Mouse (Mus musculus) midbrain, embryonic 14.5 days (tissue): ENCODE measurements around the gene 1700061G19Rik. TPM values are rescaled to one million over a fixed set of nuclear protein-coding genes. Genes with fewer than 3 reads are reported as not detected.
"Not testable (repeated sequence)": the region's sequence is repeated elsewhere in the genome, so short reads cannot be mapped to it uniquely, and the experiment has no call there.

Experiments used
- ATAC-seq: fragments of 200-750 bp; cut with Nextera tagmentation; 2 replicates; pipeline ENCODE4 v1.8.0; 2017; ENCODE audit warnings: moderate number of reproducible peaks, moderate library complexity; ENCODE audit not compliant: low FRiP score, low TSS enrichment
- DNase-seq: peaks from one replicate; pipeline ENCODE4 v3.0.0-alpha.2; 2015
- H3K27ac ChIP-seq: fragments of 300-500 bp; sonication (generic); replicated peaks from 2 replicates; pipeline ENCODE4 v1.5.1; 2014; ENCODE audit warnings: mild to moderate bottlenecking, low read depth, low read length, moderate library complexity
- H3K27me3 ChIP-seq: fragments of 300-500 bp; sonication (generic); 2 replicates; pipeline ENCODE4 v1.6.1; 2014; ENCODE audit warnings: low read length, control low read depth, mixed read lengths; ENCODE audit not compliant: control insufficient read depth, insufficient read depth
- H3K36me3 ChIP-seq: fragments of 300-500 bp; sonication (generic); 2 replicates; pipeline ENCODE4 v1.6.1; 2014; ENCODE audit warnings: low read length, control low read depth; ENCODE audit not compliant: control insufficient read depth, insufficient read depth
- H3K4me1 ChIP-seq: fragments of 300-500 bp; sonication (generic); 2 replicates; pipeline ENCODE4 v1.6.1; 2014; ENCODE audit warnings: mild to moderate bottlenecking, antibody characterized with exemption, low read length, control low read depth; ENCODE audit not compliant: control insufficient read depth, insufficient read depth
- H3K4me2 ChIP-seq: fragments of 300-500 bp; sonication (generic); 2 replicates; pipeline ENCODE4 v1.6.1; 2014; ENCODE audit warnings: mild to moderate bottlenecking, low read length, moderate library complexity
- H3K4me3 ChIP-seq: fragments of 300-500 bp; sonication (generic); replicated peaks from 2 replicates; pipeline ENCODE4 v1.5.1; 2014; ENCODE audit warnings: low read depth, low read length
- H3K9ac ChIP-seq: fragments of 300-500 bp; sonication (generic); replicated peaks from 2 replicates; pipeline ENCODE4 v1.6.1; 2014; ENCODE audit warnings: mild to moderate bottlenecking, low read length, moderate library complexity
- H3K9me3 ChIP-seq: fragments of 300-500 bp; sonication (generic); 2 replicates; pipeline ENCODE4 v1.6.1; 2016; ENCODE audit warnings: low read length, control low read depth, mixed read lengths; ENCODE audit not compliant: control insufficient read depth
- WGBS: fragments of 180-500 bp; shearing (Covaris S2); extraction: QIAGEN DNeasy Blood & Tissue Kit; methylation state at CpG from one replicate; pipeline ENCODE4 v1.1.7; 2014; 5-methylcytosine and 5-hydroxymethylcytosine counted together
- polyA plus RNA-seq: library from polyadenylated mRNA; unstranded; fragments of >200 nt; fragmentation: Nextera tagmentation; extraction: Ambion mirVana; gene quantifications from 2 replicates; pipeline ENCODE4 v1.2.1, GENCODE M21; 2014

The 1700061G19Rik gene
- polyA plus RNA-seq, 1 experiment from 2014 or later: 0.36 TPM

- no peak overlapping the region for H3K9ac ChIP-seq
- DNase-seq (peak; percentile 84), ATAC-seq (peak; percentile 57; the same call in 1 of the 2 replicates)
- 82% methylated on average over 7 of the region's 7 CpGs for WGBS
- H3K27me3 ChIP-seq: no peaks in the 10 kb centered on the region
- no peak overlapping the region for H3K4me2 ChIP-seq
- peak overlapping the region; percentile 77; the same call in 1 of the 2 replicates for H3K27ac ChIP-seq
- H3K36me3 ChIP-seq: peaks cover 98% of the 10 kb centered on the region
- H3K4me3 ChIP-seq: no peak overlapping the region
- H3K4me1 ChIP-seq: peaks cover 12% of the 10 kb centered on the region
- no peaks in the 10 kb centered on the region for H3K9me3 ChIP-seq
These were observed 22.4 kb downstream of the 1700061G19Rik start for GRCm38 (mm10) chr17:56897630-56898195.

GRCm38 (mm10) chr17:56902698-56903097 lies 27.4 kb downstream of the 1700061G19Rik start:
- 73% methylated on average over 5 of the region's 5 CpGs for WGBS
- no peak for ATAC-seq
- no peaks in the 10 kb centered on the region for H3K9me3 ChIP-seq
- H3K9ac ChIP-seq: no peak overlapping the region
- 0 out of 2 replicates have a peak overlapping the region, but pooled peaks have one; percentile 20 for H3K27ac ChIP-seq
- H3K4me2 ChIP-seq: no peak overlapping the region
- peaks cover 83% of the 10 kb centered on the region for H3K36me3 ChIP-seq
- H3K27me3 ChIP-seq: no peaks in the 10 kb centered on the region
- no peaks in the 10 kb centered on the region for H3K4me1 ChIP-seq
- DNase-seq: no peak
- no peak overlapping the region for H3K4me3 ChIP-seq

- Histone ChIP-seq H3K9ac (no peak overlapping the region), H3K4me1 (no peaks in the 10 kb centered on the region), H3K4me2 (no peak overlapping the region), H3K9me3 (no peaks in the 10 kb centered on the region), H3K4me3 (no peak overlapping the region), H3K27ac (no peak overlapping the region), H3K36me3 (peaks cover 74% of the 10 kb centered on the region), H3K27me3 (no peaks in the 10 kb centered on the region)
- DNase-seq (no peak), ATAC-seq (no peak)
- 94% methylated on average over 3 of the region's 3 CpGs for WGBS
These were observed 30.9 kb downstream of the 1700061G19Rik start for GRCm38 (mm10) chr17:56906166-56906565.

- ATAC-seq (no peak), DNase-seq (no peak)
- no peak overlapping the region for H3K4me2 ChIP-seq
- no peaks in the 10 kb centered on the region for H3K9me3 ChIP-seq
- H3K4me3 ChIP-seq: no peak overlapping the region
- H3K27ac ChIP-seq: no peak overlapping the region
- H3K4me1 ChIP-seq: no peaks in the 10 kb centered on the region
- H3K36me3 ChIP-seq: peaks cover 74% of the 10 kb centered on the region
- 90% methylated on average over 5 of the region's 5 CpGs for WGBS
- no peak overlapping the region for H3K9ac ChIP-seq
- no peaks in the 10 kb centered on the region for H3K27me3 ChIP-seq
These were observed 31.8 kb downstream of the 1700061G19Rik start for GRCm38 (mm10) chr17:56907096-56907495.

DNA sequence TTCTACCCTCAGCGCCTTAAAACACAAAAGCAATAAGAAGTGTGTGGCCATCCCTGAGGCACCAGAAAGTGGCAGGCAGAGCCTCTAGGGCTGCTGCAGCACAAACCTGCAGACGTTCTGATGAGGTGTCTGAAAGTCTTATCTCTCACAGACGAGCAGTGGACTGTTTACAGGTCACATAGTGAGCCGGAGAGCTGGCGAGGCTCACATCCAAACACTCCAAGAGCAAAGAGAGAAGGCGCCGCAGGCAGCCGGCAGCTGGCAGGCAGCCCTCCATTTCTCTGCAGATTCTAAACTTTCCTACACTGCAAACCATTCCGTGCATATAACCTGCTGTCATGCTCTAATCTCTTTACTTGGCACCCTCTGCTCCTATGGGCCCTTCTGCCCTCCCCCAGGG lies 32.6 kb downstream of the 1700061G19Rik start:
- Histone ChIP-seq H3K9ac (no peak overlapping the region), H3K4me3 (no peak overlapping the region), H3K4me1 (no peaks in the 10 kb centered on the region), H3K27me3 (no peaks in the 10 kb centered on the region), H3K4me2 (no peak overlapping the region), H3K27ac (no peak overlapping the region), H3K36me3 (peaks cover 73% of the 10 kb centered on the region), H3K9me3 (no peaks in the 10 kb centered on the region)
- 87% methylated on average over 9 of the region's 9 CpGs for WGBS
- no peak for ATAC-seq
- no peak for DNase-seq

- H3K9ac ChIP-seq, H3K9me3 ChIP-seq, DNase-seq, ATAC-seq, H3K4me1 ChIP-seq, H3K27me3 ChIP-seq, H3K4me3 ChIP-seq, H3K27ac ChIP-seq, H3K4me2 ChIP-seq: not testable (repeated sequence)
- 87% methylated on average over 2 of the region's 2 CpGs for WGBS
- H3K36me3 ChIP-seq: peaks cover 70% of the 10 kb centered on the region
These were observed 34.5 kb downstream of the 1700061G19Rik start for GRCm38 (mm10) chr17:56909764-56910163.

DNA sequence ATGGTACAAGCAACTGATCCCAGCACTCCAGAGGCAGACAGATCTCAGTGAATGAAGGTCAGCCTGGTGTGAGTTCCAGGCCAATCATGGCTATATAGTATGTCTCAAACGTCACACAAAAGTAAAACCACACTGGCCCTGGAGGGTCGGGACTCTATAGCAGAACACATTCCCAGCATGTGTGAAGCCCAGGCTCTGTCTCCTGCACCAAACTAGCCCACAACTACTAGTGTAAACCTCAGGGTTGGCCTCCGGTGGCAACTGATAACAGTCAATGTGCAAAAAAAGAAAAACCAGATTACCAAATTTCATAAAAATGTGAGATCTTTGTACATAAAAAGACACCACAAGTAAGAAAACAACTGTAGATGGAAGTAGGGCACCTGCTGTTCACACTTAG lies 37.7 kb downstream of the 1700061G19Rik start:
- DNase-seq: no peak
- Histone ChIP-seq H3K4me1 (no peaks in the 10 kb centered on the region), H3K27me3 (no peaks in the 10 kb centered on the region), H3K9me3 (no peaks in the 10 kb centered on the region), H3K4me3 (no peak overlapping the region), H3K27ac (no peak overlapping the region), H3K36me3 (peaks cover 77% of the 10 kb centered on the region), H3K4me2 (no peak overlapping the region), H3K9ac (no peak overlapping the region)
- ATAC-seq: no peak
- 96% methylated on average over 3 of the region's 3 CpGs for WGBS

- Histone ChIP-seq H3K27me3 (no peaks in the 10 kb centered on the region), H3K4me3 (no peak overlapping the region), H3K4me1 (no peaks in the 10 kb centered on the region), H3K4me2 (no peak overlapping the region), H3K9me3 (no peaks in the 10 kb centered on the region), H3K36me3 (peaks cover 74% of the 10 kb centered on the region), H3K27ac (no peak overlapping the region), H3K9ac (no peak overlapping the region)
- DNase-seq (no peak), ATAC-seq (no peak)
These were observed 38.2 kb downstream of the 1700061G19Rik start for GRCm38 (mm10) chr17:56913444-56913843.

DNA sequence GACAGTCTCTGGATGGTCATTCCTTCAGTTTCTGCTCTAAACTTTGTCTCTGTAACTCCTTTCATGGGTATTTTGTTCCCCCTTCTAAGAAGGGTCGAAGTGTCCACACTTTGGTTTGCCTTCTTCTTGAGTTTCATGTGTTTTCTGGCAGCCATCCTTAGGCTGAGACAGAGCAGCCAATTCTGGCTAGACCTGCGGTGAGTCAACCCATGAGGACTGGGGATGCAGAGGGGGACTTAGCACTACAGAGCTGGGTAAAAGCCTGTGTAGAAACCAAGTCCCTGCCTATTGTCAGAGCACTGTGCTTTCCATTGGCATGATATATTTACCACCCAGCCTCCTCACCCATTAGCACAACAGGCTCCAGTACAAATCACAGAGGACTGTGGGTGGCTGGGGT lies 41.9 kb downstream of the 1700061G19Rik start:
- H3K27me3 ChIP-seq: no peaks in the 10 kb centered on the region
- H3K36me3 ChIP-seq: peaks cover 80% of the 10 kb centered on the region
- H3K9me3 ChIP-seq: no peaks in the 10 kb centered on the region
- no peak overlapping the region for H3K4me3 ChIP-seq
- WGBS: 96% methylated on average over 2 of the region's 2 CpGs
- H3K4me1 ChIP-seq: no peaks in the 10 kb centered on the region
- H3K4me2 ChIP-seq: no peak overlapping the region
- DNase-seq (no peak), ATAC-seq (no peak)
- H3K9ac ChIP-seq: no peak overlapping the region
- no peak overlapping the region for H3K27ac ChIP-seq
